Mouse (Mus musculus) midbrain, embryonic 16.5 days (tissue): ENCODE data around the gene Sclt1. TPM values are rescaled to one million over a fixed set of nuclear protein-coding genes. Genes with fewer than 3 reads are reported as not detected.

Source experiments
- ATAC-seq: fragments of 200-750 bp; cut with Nextera tagmentation; 2 replicates; pipeline ENCODE4 v1.8.0; 2017; ENCODE audit warnings: moderate TSS enrichment
- H3K27ac ChIP-seq: fragments of 300-500 bp; sonication (generic); 2 replicates; pipeline ENCODE4 v1.5.1; 2014; ENCODE audit warnings: mild to moderate bottlenecking, low read length, mixed read lengths
- H3K27me3 ChIP-seq: fragments of 300-500 bp; sonication (generic); 2 replicates; pipeline ENCODE4 v1.6.1; 2014; ENCODE audit warnings: low read depth, low read length, mixed read lengths; ENCODE audit not compliant: control insufficient read depth, insufficient read depth
- H3K36me3 ChIP-seq: fragments of 300-500 bp; sonication (generic); 2 replicates; pipeline ENCODE4 v1.6.1; 2014; ENCODE audit warnings: mild to moderate bottlenecking, low read length, moderate library complexity, mixed read lengths; ENCODE audit not compliant: control insufficient read depth, insufficient read depth
- H3K4me1 ChIP-seq: fragments of 300-500 bp; sonication (generic); 2 replicates; pipeline ENCODE4 v1.6.1; 2014; ENCODE audit warnings: mild to moderate bottlenecking, low read length, mixed read lengths; ENCODE audit not compliant: control insufficient read depth, insufficient read depth
- H3K4me2 ChIP-seq: fragments of 300-500 bp; sonication (generic); 2 replicates; pipeline ENCODE4 v1.6.1; 2014; ENCODE audit warnings: mild to moderate bottlenecking, low read length, mixed read lengths
- H3K4me3 ChIP-seq: fragments of 300-500 bp; sonication (generic); 2 replicates; pipeline ENCODE4 v1.5.1; 2014; ENCODE audit warnings: low read depth, mild to moderate bottlenecking, low read length, moderate library complexity, mixed read lengths
- H3K9ac ChIP-seq: fragments of 300-500 bp; sonication (generic); 2 replicates; pipeline ENCODE4 v1.6.1; 2014; ENCODE audit warnings: low read depth, low read length, mixed read lengths
- H3K9me3 ChIP-seq: fragments of 300-500 bp; sonication (generic); replicated peaks from 2 replicates; pipeline ENCODE4 v1.6.1; 2014; ENCODE audit warnings: mild to moderate bottlenecking, low read length, mixed read lengths; ENCODE audit not compliant: control insufficient read depth, poor library complexity, severe bottlenecking
- WGBS: fragments of 180-500 bp; shearing (Covaris S2); extraction: QIAGEN DNeasy Blood & Tissue Kit; methylation state at CpG from one replicate; pipeline ENCODE4 v1.1.7; 2014; 5-methylcytosine and 5-hydroxymethylcytosine counted together
- polyA plus RNA-seq: library from polyadenylated mRNA; unstranded; fragments of >200 nt; fragmentation: Nextera tagmentation; extraction: Ambion mirVana; gene quantifications from 2 replicates; pipeline ENCODE4 v1.2.1, GENCODE M21; 2015

Sclt1 gene
- polyA plus RNA-seq, 1 experiment from 2014 or later, result 17.1 TPM

GRCm38 (mm10) chr3:41585548-41585947, 156.8 kb downstream of the Sclt1 start:
- H3K4me2 ChIP-seq, result no peak overlapping the region
- no peak overlapping the region for H3K4me3 ChIP-seq
- WGBS, result 81% methylated on average over 5 of the region's 5 CpGs
- H3K4me1 ChIP-seq, result peaks cover 15% of the 10 kb centered on the region
- H3K9ac ChIP-seq, result no peak overlapping the region
- no peaks in the 10 kb centered on the region for H3K36me3 ChIP-seq
- H3K9me3 ChIP-seq, result no peaks in the 10 kb centered on the region
- no peaks in the 10 kb centered on the region for H3K27me3 ChIP-seq
- no peak overlapping the region for H3K27ac ChIP-seq
- ATAC-seq, result no peak

DNA sequence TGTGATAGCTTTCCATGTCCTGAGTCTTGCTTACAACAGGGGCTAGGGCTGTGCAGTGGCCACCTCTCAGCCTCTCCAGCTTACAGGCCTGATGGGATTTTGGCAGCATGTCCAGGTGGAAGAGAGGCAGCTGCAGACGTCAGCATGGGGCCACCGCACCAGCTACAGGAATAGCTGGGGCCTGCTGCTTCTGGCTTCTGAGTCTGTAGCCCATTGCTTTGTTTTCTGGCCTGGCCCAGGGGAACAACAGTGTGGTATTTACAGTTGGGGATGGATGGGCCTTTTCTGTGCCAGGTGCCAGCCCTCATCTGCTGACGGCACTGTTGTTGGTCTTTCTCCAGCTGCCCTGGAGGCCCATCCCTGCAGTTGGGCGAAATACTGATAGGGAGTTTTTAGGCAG, 158.7 kb downstream of the Sclt1 start:
- Histone ChIP-seq H3K27ac (no peak overlapping the region), H3K27me3 (no peaks in the 10 kb centered on the region), H3K36me3 (no peaks in the 10 kb centered on the region), H3K4me2 (no peak overlapping the region), H3K4me3 (no peak overlapping the region), H3K9me3 (no peaks in the 10 kb centered on the region), H3K4me1 (peaks cover 15% of the 10 kb centered on the region), H3K9ac (no peak overlapping the region)
- WGBS, result 57% methylated on average over 4 of the region's 4 CpGs
- no peak for ATAC-seq

DNA sequence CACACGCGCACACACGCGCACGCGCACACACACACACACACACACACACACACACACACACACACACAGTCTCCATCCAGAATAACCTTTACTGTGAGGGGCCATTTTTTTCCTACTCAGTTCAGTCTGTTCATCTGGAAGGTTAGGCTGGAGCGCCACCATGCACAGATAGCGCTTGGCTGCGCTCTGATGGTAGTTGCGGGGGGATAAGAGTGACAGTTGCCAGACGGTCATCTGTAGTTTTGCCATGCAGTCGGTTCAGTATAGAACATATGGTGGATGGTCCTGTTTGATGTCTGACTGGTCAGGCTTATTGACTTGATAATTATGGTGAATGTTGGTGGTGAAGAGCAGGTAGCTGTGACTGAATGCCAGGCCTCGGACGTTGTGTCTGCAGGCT, 159.2 kb downstream of the Sclt1 start:
- H3K27ac ChIP-seq, result no peak overlapping the region
- no peaks in the 10 kb centered on the region for H3K9me3 ChIP-seq
- H3K36me3 ChIP-seq, result no peaks in the 10 kb centered on the region
- no peak overlapping the region for H3K4me2 ChIP-seq
- no peaks in the 10 kb centered on the region for H3K27me3 ChIP-seq
- H3K9ac ChIP-seq, result no peak overlapping the region
- H3K4me3 ChIP-seq, result no peak overlapping the region
- 92% methylated on average over 14 of the region's 14 CpGs for WGBS
- peaks cover 15% of the 10 kb centered on the region for H3K4me1 ChIP-seq
- no peak for ATAC-seq

- WGBS, result 80% methylated on average over 7 of the region's 7 CpGs
- Histone ChIP-seq H3K9me3 (no peaks in the 10 kb centered on the region), H3K4me2 (no peak overlapping the region), H3K4me1 (peaks cover 15% of the 10 kb centered on the region), H3K9ac (no peak overlapping the region), H3K27me3 (no peaks in the 10 kb centered on the region), H3K4me3 (no peak overlapping the region), H3K36me3 (no peaks in the 10 kb centered on the region), H3K27ac (no peak overlapping the region)
- ATAC-seq, result no peak
Observed at GRCm38 (mm10) chr3:41582256-41582655, 160.1 kb downstream of the Sclt1 start.

DNA sequence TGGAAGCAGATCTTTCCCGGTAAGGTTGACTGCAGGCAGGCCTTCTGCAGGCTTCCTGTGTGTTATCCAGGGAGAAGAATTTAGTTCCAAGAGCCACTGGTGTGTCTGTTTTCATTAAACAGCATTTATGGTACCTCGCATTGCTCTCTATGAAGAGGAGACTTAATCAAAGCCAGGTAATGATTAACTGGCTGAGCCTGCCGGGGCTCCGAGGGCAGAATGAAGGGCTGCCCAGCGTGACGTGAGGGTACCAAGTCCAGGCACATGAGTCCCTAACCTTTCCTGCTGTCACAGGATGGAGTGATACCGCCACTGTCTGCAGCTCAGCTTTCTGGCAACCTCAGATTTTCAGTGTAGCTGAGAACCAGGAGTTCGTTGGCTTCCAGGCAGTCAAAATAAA, 160.9 kb downstream of the Sclt1 start:
- Histone ChIP-seq H3K9ac (peak overlapping the region; percentile 42; the same call in 1 of the 2 replicates), H3K9me3 (no peaks in the 10 kb centered on the region), H3K36me3 (no peaks in the 10 kb centered on the region), H3K27ac (peak overlapping the region; percentile 50; the same call in 1 of the 2 replicates), H3K4me3 (no peak overlapping the region), H3K4me2 (no peak overlapping the region), H3K27me3 (no peaks in the 10 kb centered on the region), H3K4me1 (peaks cover 15% of the 10 kb centered on the region)
- 50% methylated on average over 8 of the region's 8 CpGs for WGBS
- no peak for ATAC-seq

- WGBS, result 28% methylated on average over 14 of the region's 14 CpGs
- H3K4me1 ChIP-seq, result peaks cover 15% of the 10 kb centered on the region
- peak overlapping the region; percentile 7; the same call in 1 of the 2 replicates for H3K4me2 ChIP-seq
- H3K27ac ChIP-seq, result peak overlapping the region; percentile 50; the same call in 1 of the 2 replicates
- no peaks in the 10 kb centered on the region for H3K27me3 ChIP-seq
- no peak overlapping the region for H3K4me3 ChIP-seq
- H3K36me3 ChIP-seq, result no peaks in the 10 kb centered on the region
- H3K9me3 ChIP-seq, result no peaks in the 10 kb centered on the region
- H3K9ac ChIP-seq, result peak overlapping the region; percentile 42; the same call in 1 of the 2 replicates
- ATAC-seq, result peak; percentile 51; the same call in 1 of the 2 replicates
Observed at GRCm38 (mm10) chr3:41580401-41581323, 161.7 kb downstream of the Sclt1 start.

GRCm38 (mm10) chr3:41579873-41580272, 162.4 kb downstream of the Sclt1 start:
- Histone ChIP-seq H3K27me3 (no peaks in the 10 kb centered on the region), H3K4me3 (no peak overlapping the region), H3K4me2 (no peak overlapping the region), H3K9ac (no peak overlapping the region), H3K27ac (no peak overlapping the region), H3K9me3 (no peaks in the 10 kb centered on the region), H3K36me3 (no peaks in the 10 kb centered on the region), H3K4me1 (peaks cover 15% of the 10 kb centered on the region)
- 25% methylated on average over 4 of the region's 4 CpGs for WGBS
- ATAC-seq, result no peak

DNA sequence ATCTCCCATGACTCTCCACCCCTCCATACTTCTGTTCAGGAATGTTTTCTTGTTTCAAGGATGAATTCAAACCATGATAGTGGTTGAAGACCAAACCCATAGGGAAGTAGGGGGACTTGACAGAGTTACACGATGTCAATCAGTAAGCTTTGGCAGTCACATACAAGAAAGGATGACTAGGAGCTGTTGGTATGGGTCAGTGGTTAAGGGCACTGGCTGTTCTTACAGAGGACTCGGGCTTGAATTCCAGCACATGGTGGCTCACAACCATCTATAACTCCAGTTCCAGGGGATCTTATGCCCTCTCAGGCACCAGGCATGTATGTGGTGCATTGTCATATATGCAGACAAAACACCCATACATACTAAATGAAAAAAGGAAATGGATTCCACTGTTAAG, 165.1 kb downstream of the Sclt1 start:
- Histone ChIP-seq H3K36me3 (no peaks in the 10 kb centered on the region), H3K9me3 (no peaks in the 10 kb centered on the region), H3K4me3 (no peak overlapping the region), H3K4me2 (no peak overlapping the region), H3K27ac (no peak overlapping the region), H3K4me1 (peaks cover 18% of the 10 kb centered on the region), H3K27me3 (no peaks in the 10 kb centered on the region), H3K9ac (no peak overlapping the region)
- WGBS, result 58% methylated on average over 2 of the region's 2 CpGs
- ATAC-seq, result no peak
